Mouse (Mus musculus): ENCODE results near the gene Sh3d21.

DNA sequence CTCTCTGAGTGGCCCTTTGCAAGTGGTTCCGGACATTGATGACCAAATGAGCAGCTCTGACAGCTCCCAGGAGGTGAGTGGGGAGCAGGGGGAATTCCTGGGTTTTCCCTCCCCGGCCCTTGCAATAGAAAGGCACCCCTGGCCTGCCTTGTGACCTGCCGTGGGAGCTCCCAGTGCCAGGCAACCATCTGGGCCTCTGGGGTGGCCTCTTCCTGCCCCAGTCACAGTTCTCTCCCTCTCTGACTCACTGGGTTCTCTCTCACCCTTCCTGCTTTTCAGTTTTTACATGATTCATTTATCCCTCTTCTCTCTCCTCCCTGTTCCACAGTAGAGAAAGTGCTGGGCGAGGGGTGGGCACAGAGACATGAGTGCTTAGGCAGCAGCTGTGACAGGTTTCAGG is 25.5 kb downstream of the Sh3d21 start:
- TF ChIP-seq CTCF (IDR thresholded peaks at IDR 0.05; ENCODE audit: low read depth, low read length) (no peak), GATA1 (IDR thresholded peaks at IDR 0.05; ENCODE audit: borderline replicate concordance, low read length) (no peak)
